Comparison of ENCODE assay signal across 25 mouse cellular contexts in genomic region chr9:33868666-33869065, GRCm38 (mm10).
"Had no signal": no experiment of that assay in that cellular context is flagged by ENCODE, and none has a peak within 500 bp of the region (broad histone marks: within the 10 kb centered on the region; RNA-seq: fewer than 3 reads in every experiment).

No protein-coding gene starts in this region.

- H3K4me3 ChIP-seq: gastrocnemius, adult 2 months; heart, embryonic 10.5 days; heart, embryonic 12.5 days; hindbrain, embryonic 10.5 days; hindbrain, embryonic 12.5 days; hindbrain, embryonic 15.5 days; kidney, embryonic 15.5 days; limb, embryonic 13.5 days; limb, embryonic 15.5 days; liver, embryonic 13.5 days; liver, embryonic 15.5 days had no signal

- H3K36me3 ChIP-seq: heart, embryonic 10.5 days; heart, embryonic 12.5 days; hindbrain, embryonic 10.5 days; hindbrain, embryonic 12.5 days; hindbrain, embryonic 15.5 days; kidney, embryonic 15.5 days; limb, embryonic 13.5 days; limb, embryonic 15.5 days; liver, embryonic 13.5 days; liver, embryonic 15.5 days had no signal

- H3K4me2 ChIP-seq: heart, embryonic 12.5 days; hindbrain, embryonic 12.5 days; hindbrain, embryonic 15.5 days; kidney, embryonic 15.5 days; limb, embryonic 13.5 days; limb, embryonic 15.5 days; liver, embryonic 13.5 days; liver, embryonic 15.5 days had no signal

- H3K4me1 ChIP-seq: heart, embryonic 10.5 days; heart, embryonic 12.5 days; hindbrain, embryonic 10.5 days; hindbrain, embryonic 12.5 days; hindbrain, embryonic 15.5 days; kidney, embryonic 15.5 days; limb, embryonic 13.5 days; limb, embryonic 15.5 days; liver, embryonic 13.5 days; liver, embryonic 15.5 days had no signal

- H3K27ac ChIP-seq: gastrocnemius, adult 2 months; heart, embryonic 10.5 days; hindbrain, embryonic 10.5 days; hindbrain, embryonic 12.5 days; hindbrain, embryonic 15.5 days; hindbrain, postnatal 0 days; kidney, embryonic 15.5 days; kidney, postnatal 0 days; limb, embryonic 13.5 days; limb, embryonic 15.5 days; liver, embryonic 13.5 days; liver, embryonic 15.5 days had no signal

- H3K27me3 ChIP-seq: heart, embryonic 12.5 days; hindbrain, embryonic 12.5 days; hindbrain, embryonic 15.5 days; kidney, embryonic 15.5 days; limb, embryonic 13.5 days; limb, embryonic 15.5 days; liver, embryonic 13.5 days; liver, embryonic 15.5 days had no signal

- ATAC-seq: hindbrain, postnatal 0 days; intestine, embryonic 16.5 days had no signal

- H3K9me3 ChIP-seq: heart, embryonic 10.5 days; heart, embryonic 12.5 days; hindbrain, embryonic 10.5 days; hindbrain, embryonic 12.5 days; hindbrain, embryonic 15.5 days; kidney, embryonic 15.5 days; limb, embryonic 13.5 days; limb, embryonic 15.5 days; liver, embryonic 13.5 days; liver, embryonic 15.5 days had no signal

- DNase-seq: gastrocnemius, adult 2 months; gastrocnemius, postnatal 10 days; gastrocnemius, postnatal 25 days; heart, adult 18-20 months; heart, postnatal 10 days; heart, postnatal 4 days; kidney, adult 11 months; kidney, adult 2 months; kidney, adult 9 months; kidney, postnatal 14 days; kidney, postnatal 36 days; left cerebral cortex, postnatal 4 days; liver, embryonic 13.5 days had no signal

- H3K9ac ChIP-seq: heart, embryonic 12.5 days; hindbrain, embryonic 12.5 days; hindbrain, embryonic 15.5 days; kidney, embryonic 15.5 days; limb, embryonic 13.5 days; limb, embryonic 15.5 days; liver, embryonic 13.5 days; liver, embryonic 15.5 days had no signal
